ENCODE assay signal across 8 mouse cellular contexts in genomic region chr2:109904171-109904821, GRCm38 (mm10). TPM values are rescaled to one million over a fixed set of nuclear protein-coding genes. Genes with fewer than 3 reads are reported as not detected.
A peak's percentile ranks its signal among the peaks of the same experiment; 100 is the strongest.
DNase-seq lines count a peak whose midpoint lies in the region; ATAC-seq lines count a peak whose summit lies in the region.

No protein-coding gene starts in this region.

- DNase-seq in T-cell, adult 2 months (ENCODE audit: low spot score), result peak; percentile 77
- DNase-seq in cerebellum, postnatal 14 days, result peak; percentile 93 to 94
- DNase-seq in gastrocnemius, adult 18-20 months (ENCODE audit: low spot score), result peak; percentile 92
- DNase-seq in left cerebral cortex, adult 8-10 months (ENCODE audit: low spot score in 2 of 2), result peak; percentile 71 to 78
- peak; percentile 83 for DNase-seq in right cerebral cortex, postnatal 14 days
- DNase-seq in urinary bladder, postnatal 4 days (ENCODE audit: low spot score in 2 of 2), result peak; percentile 77 to 88

- peak; percentile 98 for ATAC-seq in inflammation-experienced regulatory T-cells, adult 6 months
- peak; percentile 97 for ATAC-seq in megakaryocyte-erythroid progenitor cell, adult 5-6 weeks (replicated peaks; ENCODE audit: low FRiP score, low TSS enrichment, poor library complexity, severe bottlenecking)

RNA-seq across cellular contexts. Expression of gene Lgr4, which starts 13.2 kb away (rescaled TPM):
- 10 to 100 TPM; 24.5 to 28.7 TPM for total RNA-seq in gastrocnemius, adult 18-20 months (2021)
- polyA plus RNA-seq in inflammation-experienced regulatory T-cells, adult 6 months (2017; shearing (Covaris generic)), result under 1 TPM; 0.15 to 0.28 (median 0.19) TPM
- total RNA-seq in left cerebral cortex, adult 8-10 months (2022), result 10 to 100 TPM; 23.0 to 26.0 (median 24.4) TPM
- total RNA-seq in megakaryocyte-erythroid progenitor cell, adult 5-6 weeks (2014; fragmentation: Nextera tagmentation), result 0.67 and 1.4 TPM in 2 replicates
- total RNA-seq in megakaryocyte-erythroid progenitor cell, adult 5-6 weeks (2017), result 1.3 and 1.6 TPM in 2 replicates

RNA-seq across cellular contexts. Expression of gene Lin7c, which starts 13.6 kb away (rescaled TPM):
- 10 to 100 TPM; 26.8 to 32.2 TPM for total RNA-seq in gastrocnemius, adult 18-20 months (2021)
- polyA plus RNA-seq in inflammation-experienced regulatory T-cells, adult 6 months (2017; shearing (Covaris generic)), result 10 to 100 TPM; 63.9 to 72.9 (median 64.9) TPM
- total RNA-seq in left cerebral cortex, adult 8-10 months (2022), result 10 to 100 TPM; 81.6 to 85.7 (median 84.4) TPM
- 31.5 and 32.5 TPM in 2 replicates for total RNA-seq in megakaryocyte-erythroid progenitor cell, adult 5-6 weeks (2014; fragmentation: Nextera tagmentation)
- 78.9 and 133 TPM in 2 replicates for total RNA-seq in megakaryocyte-erythroid progenitor cell, adult 5-6 weeks (2017)

Comparison
In these comparisons a context has a peak if more than half of its experiments do, and no peak if none do; other contexts are left out.
1. Peak in every context shown above with its lines: DNase-seq and ATAC-seq.
2. RNA of gene Lgr4, which starts 13.2 kb away (total RNA-seq): 24.5 to 28.7 TPM in gastrocnemius, adult 18-20 months and 23.0 to 26.0 TPM in left cerebral cortex, adult 8-10 months; 0.67 to 1.6 TPM in megakaryocyte-erythroid progenitor cell, adult 5-6 weeks; every median in the first group is over 4 times any median in the second.